Comparison of ENCODE assay signal across 19 mouse cellular contexts in the genomic region with DNA sequence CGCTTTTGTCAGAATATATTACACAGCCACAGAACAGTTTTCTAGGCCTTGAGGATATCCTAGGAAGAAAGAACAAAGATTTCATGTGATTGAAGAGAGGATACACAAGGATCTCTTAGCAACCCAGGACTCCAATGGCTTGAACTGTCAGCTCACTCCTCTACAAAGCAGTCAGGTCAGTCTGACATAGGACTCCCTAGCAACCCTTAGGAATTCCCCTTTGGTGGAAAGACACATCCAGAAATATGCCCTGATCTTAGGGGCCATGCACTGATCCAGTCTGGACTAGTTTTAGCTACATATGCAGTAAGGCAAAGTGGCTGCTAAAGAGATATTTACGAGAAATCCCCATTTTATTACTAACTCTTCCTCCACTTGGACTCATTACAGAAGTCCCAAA.
"Had no signal": no experiment of that assay in that cellular context is flagged by ENCODE, and none has a peak within 500 bp of the region (broad histone marks: within the 10 kb centered on the region; RNA-seq: fewer than 3 reads in every experiment).

No protein-coding gene starts in this region.

- H3K9ac ChIP-seq: limb, embryonic 13.5 days; liver, embryonic 12.5 days; liver, embryonic 15.5 days; lung, embryonic 15.5 days; midbrain, embryonic 15.5 days had no signal

- DNase-seq: kidney, adult 2 months; kidney, postnatal 25 days; layer of hippocampus, adult 9-11 months; liver; lung, adult 18-20 months; lung, postnatal 10 days; lung, postnatal 36 days; thymus, adult 18-20 months; thymus, postnatal 36 days had no signal

- H3K9me3 ChIP-seq: limb, embryonic 10.5 days; limb, embryonic 13.5 days; liver, embryonic 12.5 days; liver, embryonic 15.5 days; lung, embryonic 15.5 days; midbrain, embryonic 10.5 days; midbrain, embryonic 15.5 days had no signal

- H3K4me1 ChIP-seq: limb, embryonic 10.5 days; limb, embryonic 13.5 days; liver, embryonic 12.5 days; liver, embryonic 15.5 days; lung, embryonic 15.5 days; megakaryocyte, embryonic 14.5 days; midbrain, embryonic 10.5 days; midbrain, embryonic 15.5 days had no signal

- H3K4me3 ChIP-seq: layer of hippocampus, adult 2 months; limb, embryonic 10.5 days; limb, embryonic 13.5 days; liver, embryonic 12.5 days; liver, embryonic 15.5 days; lung, embryonic 15.5 days; megakaryocyte, embryonic 14.5 days; midbrain, embryonic 10.5 days; midbrain, embryonic 15.5 days had no signal

- H3K36me3 ChIP-seq: limb, embryonic 10.5 days; limb, embryonic 13.5 days; liver, embryonic 12.5 days; liver, embryonic 15.5 days; lung, embryonic 15.5 days; midbrain, embryonic 10.5 days; midbrain, embryonic 15.5 days had no signal

- ATAC-seq: liver, embryonic 12.5 days; midbrain, embryonic 15.5 days had no signal

- H3K4me2 ChIP-seq: limb, embryonic 13.5 days; liver, embryonic 12.5 days; liver, embryonic 15.5 days; lung, embryonic 15.5 days; midbrain, embryonic 15.5 days had no signal

- H3K27ac ChIP-seq: kidney, postnatal 0 days; layer of hippocampus, adult 2 months; limb, embryonic 10.5 days; limb, embryonic 13.5 days; liver, embryonic 12.5 days; liver, embryonic 15.5 days; lung, embryonic 15.5 days; midbrain, embryonic 10.5 days; midbrain, embryonic 15.5 days had no signal

- H3K27me3 ChIP-seq: limb, embryonic 13.5 days; liver, embryonic 12.5 days; liver, embryonic 15.5 days; lung, embryonic 15.5 days; megakaryocyte, embryonic 14.5 days; midbrain, embryonic 15.5 days had no signal
